Mouse (Mus musculus) ES-Bruce4 (cell line): ENCODE results near the gene Ndufa6.

ENCODE experiments used
- CTCF ChIP-seq: IDR thresholded peaks from one replicate; pipeline ENCODE4 v1.8.1; 2011; ENCODE audit warnings: low read depth, low read length
- POLR2A ChIP-seq: IDR thresholded peaks from one replicate; pipeline ENCODE4 v1.8.1; 2011; ENCODE audit warnings: low read length; ENCODE audit not compliant: insufficient read depth

- TF ChIP-seq CTCF, result no peak
- no peak for TF ChIP-seq POLR2A
These were observed 17.5 kb downstream of the Ndufa6 start for GRCm38 (mm10) chr15:82336629-82337028.
